Comparison of ENCODE assay signal across 24 mouse cellular contexts in the genomic region with DNA sequence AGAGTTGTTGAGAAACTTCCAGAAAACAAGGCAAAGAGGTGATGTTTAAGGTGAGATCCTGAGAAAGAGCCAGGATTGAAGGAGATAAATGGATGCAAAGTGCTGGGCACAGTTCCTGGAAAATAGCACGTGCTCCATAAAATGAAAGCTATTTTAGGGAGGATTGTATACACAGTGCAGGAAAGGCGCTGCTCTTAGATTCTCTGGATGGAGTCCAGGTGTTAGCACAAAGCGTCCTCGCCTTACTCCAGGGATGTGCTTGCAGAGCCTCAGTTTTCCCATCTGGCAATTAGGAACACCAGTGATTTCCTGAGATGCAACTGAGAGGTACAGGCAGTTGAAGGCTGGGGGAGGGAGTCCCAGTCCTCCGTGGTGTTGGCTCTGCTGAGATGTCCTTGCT. TPM values are rescaled to one million over a fixed set of nuclear protein-coding genes. Genes with fewer than 3 reads are reported as not detected.
DNase-seq lines count a peak whose midpoint lies in the region; ATAC-seq and TF ChIP-seq lines count a peak whose summit lies in the region.
"Had no signal": no experiment of that assay in that cellular context is flagged by ENCODE, and none has a peak within 500 bp of the region (broad histone marks: within the 10 kb centered on the region; RNA-seq: fewer than 3 reads in every experiment).

No protein-coding gene starts in this region.

- 41% methylated on average over 5 of the region's 5 CpGs for WGBS in intestine, embryonic 16.5 days
- 40% methylated on average over 5 of the region's 5 CpGs for WGBS in intestine, postnatal 0 days
- WGBS in midbrain, embryonic 11.5 days = 80% methylated on average over 5 of the region's 5 CpGs
- 80% methylated on average over 5 of the region's 5 CpGs for WGBS in midbrain, embryonic 14.5 days
- 18% methylated on average over 5 of the region's 5 CpGs for WGBS in stomach, postnatal 0 days
- 81% methylated on average over 5 of the region's 5 CpGs for WGBS in forebrain, embryonic 12.5 days

- no peak overlapping the region for H3K9ac ChIP-seq in intestine, embryonic 16.5 days (ENCODE audit: low read depth, low read length)
- H3K9ac ChIP-seq in intestine, postnatal 0 days (ENCODE audit: low read depth, low read length) = no peak overlapping the region
- no peak overlapping the region for H3K9ac ChIP-seq in midbrain, embryonic 11.5 days (ENCODE audit: low read length)
- no peak overlapping the region for H3K9ac ChIP-seq in midbrain, embryonic 14.5 days (replicated peaks; ENCODE audit: low read length)
- no peak overlapping the region for H3K9ac ChIP-seq in stomach, postnatal 0 days (ENCODE audit: low read length)
- no peak overlapping the region for H3K9ac ChIP-seq in forebrain, embryonic 12.5 days
- H3K9ac ChIP-seq: midbrain, embryonic 12.5 days; neural tube, embryonic 13.5 days had no signal

- no peaks in the 10 kb centered on the region for H3K36me3 ChIP-seq in intestine, embryonic 16.5 days (ENCODE audit: control insufficient read depth, insufficient read depth, low read length)
- H3K36me3 ChIP-seq in intestine, postnatal 0 days (ENCODE audit: control insufficient read depth, insufficient read depth) = no peaks in the 10 kb centered on the region; the same call in 1 of the 2 replicates
- no peaks in the 10 kb centered on the region for H3K36me3 ChIP-seq in midbrain, embryonic 11.5 days (ENCODE audit: control insufficient read depth, insufficient read depth, low read length)
- H3K36me3 ChIP-seq in midbrain, embryonic 14.5 days (ENCODE audit: control insufficient read depth, insufficient read depth, low read length) = no peaks in the 10 kb centered on the region
- H3K36me3 ChIP-seq in stomach, postnatal 0 days (ENCODE audit: control insufficient read depth, insufficient read depth, low read length) = no peaks in the 10 kb centered on the region
- H3K36me3 ChIP-seq in forebrain, embryonic 12.5 days (replicated peaks) = no peaks in the 10 kb centered on the region
- H3K36me3 ChIP-seq: midbrain, embryonic 12.5 days; neural tube, embryonic 13.5 days had no signal

- DNase-seq in midbrain, embryonic 11.5 days (ENCODE audit: low spot score, missing footprints) = peak; percentile 62
- no peak for DNase-seq in midbrain, embryonic 14.5 days
- DNase-seq in lung, postnatal 10 days = peak; percentile 43
- DNase-seq in stomach, postnatal 0 days (ENCODE audit: low spot score) = no peak
- DNase-seq in right cerebral cortex, postnatal 25 days = no peak
- DNase-seq: adrenal gland, postnatal 36 days; cerebellum, adult 18-20 months; cerebellum, postnatal 25 days; gastrocnemius, postnatal 36 days; kidney, postnatal 14 days; left cerebral cortex, postnatal 4 days; spleen, adult 18-20 months had no signal

- ATAC-seq in intestine, embryonic 16.5 days = peak; percentile 50; the same call in 1 of the 2 replicates
- ATAC-seq in intestine, postnatal 0 days = no peak
- ATAC-seq in midbrain, embryonic 11.5 days (ENCODE audit: low FRiP score) = no peak
- ATAC-seq in midbrain, embryonic 14.5 days (ENCODE audit: low FRiP score, low TSS enrichment) = no peak
- ATAC-seq in stomach, postnatal 0 days (ENCODE audit: low FRiP score, low TSS enrichment) = peak; percentile 61; the same call in 1 of the 2 replicates
- ATAC-seq in forebrain, embryonic 12.5 days (ENCODE audit: low FRiP score) = no peak
- ATAC-seq: forebrain, embryonic 16.5 days had no signal

- TF ChIP-seq EP300 in stomach, postnatal 0 days (optimal IDR thresholded peaks at IDR 0.05) = no peak

- no peaks in the 10 kb centered on the region for H3K27me3 ChIP-seq in intestine, embryonic 16.5 days (replicated peaks; ENCODE audit: control insufficient read depth, insufficient read depth, low read length)
- 0 out of 2 replicates have a peak, but pooled peaks cover 12% of the 10 kb centered on the region for H3K27me3 ChIP-seq in intestine, postnatal 0 days (replicated peaks; ENCODE audit: control insufficient read depth, insufficient read depth, low read length)
- peaks cover 32% of the 10 kb centered on the region for H3K27me3 ChIP-seq in midbrain, embryonic 11.5 days (ENCODE audit: control insufficient read depth, insufficient read depth, low read length)
- peaks cover 34% of the 10 kb centered on the region for H3K27me3 ChIP-seq in midbrain, embryonic 14.5 days (ENCODE audit: control insufficient read depth, insufficient read depth, low read length)
- H3K27me3 ChIP-seq in stomach, postnatal 0 days (ENCODE audit: control insufficient read depth, insufficient read depth, low read length) = no peaks in the 10 kb centered on the region
- H3K27me3 ChIP-seq in forebrain, embryonic 12.5 days = peaks cover 46% of the 10 kb centered on the region
- H3K27me3 ChIP-seq: CH12.LX had no signal

- H3K9me3 ChIP-seq in intestine, embryonic 16.5 days (ENCODE audit: control insufficient read depth, low read length) = no peaks in the 10 kb centered on the region; the same call in 1 of the 2 replicates
- H3K9me3 ChIP-seq in intestine, postnatal 0 days (ENCODE audit: control insufficient read depth) = no peaks in the 10 kb centered on the region
- H3K9me3 ChIP-seq in midbrain, embryonic 11.5 days (ENCODE audit: control insufficient read depth, low read length) = no peaks in the 10 kb centered on the region
- H3K9me3 ChIP-seq in midbrain, embryonic 14.5 days (ENCODE audit: control insufficient read depth, low read length) = no peaks in the 10 kb centered on the region
- 0 out of 2 replicates have a peak, but pooled peaks cover 3% of the 10 kb centered on the region for H3K9me3 ChIP-seq in stomach, postnatal 0 days (ENCODE audit: control insufficient read depth, low read length)
- H3K9me3 ChIP-seq in forebrain, embryonic 12.5 days = no peaks in the 10 kb centered on the region
- H3K9me3 ChIP-seq: neural tube, embryonic 13.5 days had no signal

- no peak overlapping the region for H3K4me3 ChIP-seq in intestine, embryonic 16.5 days (ENCODE audit: low read length)
- no peak overlapping the region for H3K4me3 ChIP-seq in intestine, postnatal 0 days (ENCODE audit: low read depth, low read length)
- H3K4me3 ChIP-seq in midbrain, embryonic 11.5 days (ENCODE audit: low read depth, low read length) = no peak overlapping the region
- H3K4me3 ChIP-seq in midbrain, embryonic 14.5 days (replicated peaks; ENCODE audit: low read depth, low read length) = no peak overlapping the region
- no peak overlapping the region for H3K4me3 ChIP-seq in stomach, postnatal 0 days (ENCODE audit: low read depth, low read length)
- H3K4me3 ChIP-seq in forebrain, embryonic 12.5 days (replicated peaks) = no peak overlapping the region
- H3K4me3 ChIP-seq: midbrain, embryonic 12.5 days; neural tube, embryonic 13.5 days had no signal

- peaks cover 17% of the 10 kb centered on the region for H3K4me1 ChIP-seq in intestine, embryonic 16.5 days (ENCODE audit: control insufficient read depth, insufficient read depth, low read length)
- H3K4me1 ChIP-seq in intestine, postnatal 0 days (replicated peaks; ENCODE audit: control insufficient read depth, insufficient read depth, low read length) = 0 out of 2 replicates have a peak, but pooled peaks cover 8% of the 10 kb centered on the region
- peaks cover 13% of the 10 kb centered on the region for H3K4me1 ChIP-seq in midbrain, embryonic 11.5 days (ENCODE audit: control insufficient read depth, insufficient read depth, low read length)
- H3K4me1 ChIP-seq in midbrain, embryonic 14.5 days (ENCODE audit: control insufficient read depth, insufficient read depth, low read length) = peaks cover 15% of the 10 kb centered on the region; the same call in 1 of the 2 replicates
- H3K4me1 ChIP-seq in stomach, postnatal 0 days (replicated peaks; ENCODE audit: control insufficient read depth, insufficient read depth) = peaks cover 5% of the 10 kb centered on the region
- peaks cover 22% of the 10 kb centered on the region for H3K4me1 ChIP-seq in forebrain, embryonic 12.5 days

- TF ChIP-seq CTCF in intestine, postnatal 0 days (IDR thresholded peaks at IDR 0.05; ENCODE audit: low read depth) = no peak
- no peak for TF ChIP-seq CTCF in stomach, postnatal 0 days (IDR thresholded peaks at IDR 0.05; ENCODE audit: low read depth)

- no peak overlapping the region for H3K4me2 ChIP-seq in intestine, embryonic 16.5 days (ENCODE audit: low read depth, low read length)
- H3K4me2 ChIP-seq in intestine, postnatal 0 days (replicated peaks; ENCODE audit: low read depth) = no peak overlapping the region
- no peak overlapping the region for H3K4me2 ChIP-seq in midbrain, embryonic 11.5 days
- H3K4me2 ChIP-seq in midbrain, embryonic 14.5 days (ENCODE audit: low read length) = no peak overlapping the region
- H3K4me2 ChIP-seq in stomach, postnatal 0 days (replicated peaks; ENCODE audit: low read depth) = no peak overlapping the region
- no peak overlapping the region for H3K4me2 ChIP-seq in forebrain, embryonic 12.5 days
- H3K4me2 ChIP-seq: liver, embryonic 11.5 days; midbrain, embryonic 12.5 days; neural tube, embryonic 13.5 days had no signal

- no peak overlapping the region for H3K27ac ChIP-seq in intestine, embryonic 16.5 days (ENCODE audit: low read length)
- H3K27ac ChIP-seq in intestine, postnatal 0 days (ENCODE audit: low read depth, low read length) = no peak overlapping the region
- no peak overlapping the region for H3K27ac ChIP-seq in midbrain, embryonic 11.5 days (ENCODE audit: low read depth, low read length)
- H3K27ac ChIP-seq in midbrain, embryonic 14.5 days (replicated peaks; ENCODE audit: low read depth, low read length) = no peak overlapping the region
- peak overlapping the region; percentile 69 for H3K27ac ChIP-seq in stomach, postnatal 0 days (replicated peaks)
- H3K27ac ChIP-seq in forebrain, embryonic 12.5 days = no peak overlapping the region
- H3K27ac ChIP-seq: macrophage; midbrain, embryonic 12.5 days; neural tube, embryonic 13.5 days had no signal

RNA-seq across cellular contexts. Expression of a gene that starts 3.4 kb away (rescaled TPM):
- polyA plus RNA-seq in intestine, embryonic 16.5 days (2015; fragmentation: Nextera tagmentation; extraction: Ambion mirVana) = 38.9 and 43.3 TPM in 2 replicates
- polyA plus RNA-seq in intestine, postnatal 0 days (2015; fragmentation: Nextera tagmentation; extraction: Ambion mirVana) = 37.6 and 39.9 TPM in 2 replicates
- 12.7 and 13.6 TPM in 2 replicates for polyA plus RNA-seq in midbrain, embryonic 11.5 days (2014; fragmentation: Nextera tagmentation; extraction: Ambion mirVana)
- 12.8 and 27.5 TPM in 2 replicates for polyA plus RNA-seq in midbrain, embryonic 14.5 days (2014; fragmentation: Nextera tagmentation; extraction: Ambion mirVana)
- polyA plus RNA-seq in stomach, postnatal 0 days (2015; fragmentation: Nextera tagmentation; extraction: Ambion mirVana) = 53.6 and 58.9 TPM in 2 replicates
- 22.5 and 26.7 TPM in 2 replicates for polyA plus RNA-seq in forebrain, embryonic 12.5 days (2016; fragmentation: Nextera tagmentation; extraction: Ambion mirVana)

RNA-seq across cellular contexts. Expression of a gene that starts 20.8 kb away (rescaled TPM):
- polyA plus RNA-seq in intestine, embryonic 16.5 days (2015; fragmentation: Nextera tagmentation; extraction: Ambion mirVana) = 0.05 TPM in 1 of 2 replicates, not detected in the other
- 0.08 TPM in 1 of 2 replicates, not detected in the other for polyA plus RNA-seq in intestine, postnatal 0 days (2015; fragmentation: Nextera tagmentation; extraction: Ambion mirVana)
- not detected in 2 replicates for polyA plus RNA-seq in midbrain, embryonic 11.5 days (2014; fragmentation: Nextera tagmentation; extraction: Ambion mirVana)
- 0.32 and 0.57 TPM in 2 replicates for polyA plus RNA-seq in midbrain, embryonic 14.5 days (2014; fragmentation: Nextera tagmentation; extraction: Ambion mirVana)
- polyA plus RNA-seq in stomach, postnatal 0 days (2015; fragmentation: Nextera tagmentation; extraction: Ambion mirVana) = 0.05 TPM in 1 of 2 replicates, not detected in the other
- 0.18 TPM in 1 of 2 replicates, not detected in the other for polyA plus RNA-seq in forebrain, embryonic 12.5 days (2016; fragmentation: Nextera tagmentation; extraction: Ambion mirVana)
- polyA plus RNA-seq: heart, postnatal 0 days; hindbrain, embryonic 11.5 days; liver, embryonic 11.5 days; macrophage; midbrain, embryonic 12.5 days; thymus, postnatal 0 days had no signal

RNA-seq across cellular contexts. Expression of a gene that starts 34.7 kb away (rescaled TPM):
- polyA plus RNA-seq in intestine, embryonic 16.5 days (2015; fragmentation: Nextera tagmentation; extraction: Ambion mirVana) = 658 and 660 TPM in 2 replicates
- 820 and 852 TPM in 2 replicates for polyA plus RNA-seq in intestine, postnatal 0 days (2015; fragmentation: Nextera tagmentation; extraction: Ambion mirVana)
- polyA plus RNA-seq in midbrain, embryonic 11.5 days (2014; fragmentation: Nextera tagmentation; extraction: Ambion mirVana) = 421 and 426 TPM in 2 replicates
- polyA plus RNA-seq in midbrain, embryonic 14.5 days (2014; fragmentation: Nextera tagmentation; extraction: Ambion mirVana) = 346 and 393 TPM in 2 replicates
- 569 and 588 TPM in 2 replicates for polyA plus RNA-seq in stomach, postnatal 0 days (2015; fragmentation: Nextera tagmentation; extraction: Ambion mirVana)
- polyA plus RNA-seq in forebrain, embryonic 12.5 days (2016; fragmentation: Nextera tagmentation; extraction: Ambion mirVana) = 416 and 438 TPM in 2 replicates

Comparison
In these comparisons a context has a peak if more than half of its experiments do, and no peak if none do; other contexts are left out.
1. ATAC-seq: peak in intestine, embryonic 16.5 days (single experiment) and stomach, postnatal 0 days (single experiment); none in intestine, postnatal 0 days (single experiment), midbrain, embryonic 11.5 days (single experiment), midbrain, embryonic 14.5 days (single experiment) and forebrain, embryonic 12.5 days (single experiment).
2. DNase-seq: peak in midbrain, embryonic 11.5 days (single experiment) and lung, postnatal 10 days (single experiment); none in midbrain, embryonic 14.5 days (single experiment), stomach, postnatal 0 days (single experiment) and right cerebral cortex, postnatal 25 days (single experiment).